Mouse (Mus musculus) neural tube, embryonic 13.5 days (tissue): ENCODE measurements at regions not wholly inside any gene's neighbourhood (a gene's known extent, or its start where the extent isn't known, plus 50 kb on each side); places are given as distances from the start of the nearest gene placed in this dataset.
A peak's percentile ranks its signal among the peaks of the same experiment; 100 is the strongest.

Source experiments
- ATAC-seq: fragments of 200-750 bp; cut with Nextera tagmentation; 2 replicates; pipeline ENCODE4 v1.8.0; 2017; ENCODE audit warnings: low read depth, mild to moderate bottlenecking, moderate TSS enrichment, moderate library complexity
- H3K27ac ChIP-seq: fragments of 300-500 bp; sonication (generic); replicated peaks from 2 replicates; pipeline ENCODE4 v1.5.1; 2015; ENCODE audit warnings: moderate library complexity, mild to moderate bottlenecking, inconsistent platforms
- H3K27me3 ChIP-seq: fragments of 300-500 bp; sonication (generic); 2 replicates; pipeline ENCODE4 v1.6.1; 2015; ENCODE audit warnings: mild to moderate bottlenecking, inconsistent platforms
- H3K36me3 ChIP-seq: fragments of 300-500 bp; sonication (generic); 2 replicates; pipeline ENCODE4 v1.6.1; 2015; ENCODE audit warnings: mild to moderate bottlenecking, inconsistent platforms
- H3K4me1 ChIP-seq: fragments of 300-500 bp; sonication (generic); replicated peaks from 2 replicates; pipeline ENCODE4 v1.6.1; 2015; ENCODE audit warnings: inconsistent platforms
- H3K4me2 ChIP-seq: fragments of 300-500 bp; sonication (generic); 2 replicates; pipeline ENCODE4 v1.6.1; 2015; ENCODE audit warnings: inconsistent platforms, mild to moderate bottlenecking, moderate library complexity
- H3K4me3 ChIP-seq: fragments of 300-500 bp; sonication (generic); 2 replicates; pipeline ENCODE4 v1.5.1; 2015; ENCODE audit warnings: mild to moderate bottlenecking, inconsistent platforms
- H3K9ac ChIP-seq: fragments of 300-500 bp; sonication (generic); 2 replicates; pipeline ENCODE4 v1.6.1; 2015; ENCODE audit warnings: moderate library complexity, mild to moderate bottlenecking, inconsistent platforms
- H3K9me3 ChIP-seq: fragments of 300-500 bp; sonication (generic); 2 replicates; pipeline ENCODE4 v1.6.1; 2016; ENCODE audit warnings: inconsistent platforms
- WGBS: fragments of 180-500 bp; shearing (Covaris S2); methylation state at CpG from one replicate; pipeline ENCODE4 v1.1.7; 2015; 5-methylcytosine and 5-hydroxymethylcytosine counted together

DNA sequence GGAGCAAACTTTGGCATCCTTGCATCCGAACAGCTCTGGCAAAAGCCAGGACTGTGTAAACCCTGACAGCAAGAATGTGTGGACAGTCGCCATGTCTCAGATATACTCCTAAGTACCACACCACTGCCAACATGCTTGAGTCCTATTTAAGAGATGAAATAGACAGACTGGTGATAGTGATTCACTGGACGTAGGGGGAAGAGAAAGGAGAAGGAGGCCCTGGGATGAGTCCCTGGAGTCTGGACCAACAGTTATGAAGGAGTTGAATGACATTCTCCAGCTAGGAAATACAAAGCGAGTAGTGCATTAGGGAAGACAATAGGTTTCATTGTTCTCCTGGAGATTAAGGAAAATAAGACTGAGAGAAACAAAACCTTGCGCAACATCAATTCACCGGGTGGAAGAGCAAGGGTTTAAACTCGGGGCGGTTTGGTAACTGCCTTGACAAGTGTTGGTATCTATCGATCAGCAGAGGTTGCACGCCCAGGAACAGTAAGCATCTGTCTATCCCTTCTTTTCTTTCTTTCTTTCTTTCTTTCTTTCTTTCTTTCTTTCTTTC, 54.3 kb upstream of the Nrbf2 start:
- H3K36me3 ChIP-seq: no peaks in the 10 kb centered on the region
- H3K27ac ChIP-seq: no peak overlapping the region
- WGBS: 71% methylated on average over 10 of the region's 10 CpGs
- H3K9ac ChIP-seq: no peak overlapping the region
- H3K27me3 ChIP-seq: no peaks in the 10 kb centered on the region; the same call in 1 of the 2 replicates
- H3K4me3 ChIP-seq: no peak overlapping the region
- ATAC-seq: no peak
- H3K4me1 ChIP-seq: no peaks in the 10 kb centered on the region
- peaks cover 3% of the 10 kb centered on the region; the same call in 1 of the 2 replicates for H3K9me3 ChIP-seq
- H3K4me2 ChIP-seq: no peak overlapping the region

DNA sequence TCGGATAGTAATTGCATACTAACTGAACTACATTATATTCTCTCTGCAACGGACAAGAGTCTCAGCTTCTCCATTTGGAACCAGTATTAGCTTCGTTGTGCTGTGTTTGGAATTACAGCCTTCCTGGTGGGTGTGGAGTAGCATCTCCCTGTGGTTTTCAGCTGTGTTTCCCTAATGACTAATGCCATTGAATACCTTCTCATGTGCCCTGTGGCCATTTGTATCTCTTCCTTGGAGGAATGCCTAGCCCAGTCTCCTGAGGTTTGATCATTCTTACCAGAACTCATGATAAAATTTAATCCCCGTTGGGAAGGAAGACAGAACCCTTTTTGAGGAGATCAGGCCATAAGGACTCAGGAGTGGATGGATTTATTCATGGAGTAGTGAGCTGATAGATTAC, 59.6 kb upstream of the Nrbf2 start:
- 82% methylated on average over 4 of the region's 4 CpGs for WGBS
- H3K4me2 ChIP-seq: no peak overlapping the region
- H3K36me3 ChIP-seq: no peaks in the 10 kb centered on the region
- no peak overlapping the region for H3K27ac ChIP-seq
- H3K4me1 ChIP-seq: no peaks in the 10 kb centered on the region
- ATAC-seq: no peak
- H3K9ac ChIP-seq: no peak overlapping the region
- H3K9me3 ChIP-seq: peaks cover 4% of the 10 kb centered on the region; the same call in 1 of the 2 replicates
- H3K4me3 ChIP-seq: no peak overlapping the region
- H3K27me3 ChIP-seq: no peaks in the 10 kb centered on the region

DNA sequence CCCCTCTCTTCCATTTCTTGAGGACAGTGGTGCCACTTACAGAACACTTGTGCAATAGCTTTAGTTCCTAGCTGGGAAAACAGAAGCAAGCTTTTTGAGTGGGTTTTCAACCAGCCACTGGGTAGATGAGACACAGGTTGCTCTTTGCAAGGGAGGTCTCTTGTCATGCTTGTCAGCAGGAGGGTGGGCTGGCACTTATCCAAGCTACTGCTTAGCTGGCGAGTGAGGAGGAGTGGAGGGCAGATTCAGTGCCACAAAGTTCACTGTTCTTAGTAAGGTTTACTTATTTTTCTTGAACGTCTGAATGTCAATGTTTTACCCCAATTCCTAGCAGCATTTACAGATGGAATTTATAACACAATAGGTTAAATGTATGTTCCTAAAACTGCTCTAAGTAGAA, 65.9 kb upstream of the Nrbf2 start:
- H3K27me3 ChIP-seq: no peaks in the 10 kb centered on the region

DNA sequence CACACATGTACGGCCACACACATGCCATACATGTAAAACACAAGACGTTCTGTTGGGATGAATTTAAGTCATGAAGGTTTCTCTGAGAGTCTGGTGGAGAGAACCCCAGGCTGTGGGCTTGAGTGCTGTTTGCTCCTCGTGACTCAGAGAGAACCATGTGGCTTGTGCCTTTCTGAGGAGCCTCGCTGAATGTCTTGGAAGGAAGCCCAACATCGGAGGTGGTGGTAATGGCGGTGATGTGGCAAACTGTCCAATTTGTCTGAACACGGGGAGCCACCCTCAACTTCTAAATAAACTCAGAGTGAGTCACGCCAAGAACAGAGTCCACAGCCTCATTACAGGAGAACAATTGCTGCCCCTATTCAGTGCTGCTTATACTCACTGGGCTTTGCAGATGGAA, 75.7 kb upstream of the Nrbf2 start:
- H3K4me3 ChIP-seq: no peak overlapping the region
- WGBS: 69% methylated on average over 8 of the region's 8 CpGs
- ATAC-seq: no peak

More for the DNA sequence above, 65.9 kb upstream of the Nrbf2 start:
- H3K9ac ChIP-seq: no peak overlapping the region
- no peaks in the 10 kb centered on the region for H3K9me3 ChIP-seq
- H3K4me2 ChIP-seq: no peak overlapping the region
- H3K4me1 ChIP-seq: no peaks in the 10 kb centered on the region
- no peak overlapping the region for H3K27ac ChIP-seq
- no peaks in the 10 kb centered on the region for H3K36me3 ChIP-seq
- no peak for ATAC-seq
- WGBS: 50% methylated on average over 2 of the region's 2 CpGs
- no peak overlapping the region for H3K4me3 ChIP-seq

GRCm38 (mm10) chr10:67361281-67361680, 76.2 kb upstream of the Nrbf2 start:
- no peak overlapping the region for H3K4me2 ChIP-seq
- WGBS: 91% methylated on average over 4 of the region's 4 CpGs
- no peaks in the 10 kb centered on the region for H3K27me3 ChIP-seq
- H3K4me1 ChIP-seq: no peaks in the 10 kb centered on the region
- H3K4me3 ChIP-seq: no peak overlapping the region
- H3K9ac ChIP-seq: no peak overlapping the region
- H3K27ac ChIP-seq: no peak overlapping the region
- H3K9me3 ChIP-seq: no peaks in the 10 kb centered on the region
- ATAC-seq: no peak
- H3K36me3 ChIP-seq: no peaks in the 10 kb centered on the region

More for the DNA sequence above, 75.7 kb upstream of the Nrbf2 start:
- Histone ChIP-seq H3K9ac (no peak overlapping the region), H3K4me1 (no peaks in the 10 kb centered on the region), H3K27me3 (no peaks in the 10 kb centered on the region), H3K9me3 (no peaks in the 10 kb centered on the region), H3K36me3 (no peaks in the 10 kb centered on the region), H3K27ac (no peak overlapping the region), H3K4me2 (no peak overlapping the region)

DNA sequence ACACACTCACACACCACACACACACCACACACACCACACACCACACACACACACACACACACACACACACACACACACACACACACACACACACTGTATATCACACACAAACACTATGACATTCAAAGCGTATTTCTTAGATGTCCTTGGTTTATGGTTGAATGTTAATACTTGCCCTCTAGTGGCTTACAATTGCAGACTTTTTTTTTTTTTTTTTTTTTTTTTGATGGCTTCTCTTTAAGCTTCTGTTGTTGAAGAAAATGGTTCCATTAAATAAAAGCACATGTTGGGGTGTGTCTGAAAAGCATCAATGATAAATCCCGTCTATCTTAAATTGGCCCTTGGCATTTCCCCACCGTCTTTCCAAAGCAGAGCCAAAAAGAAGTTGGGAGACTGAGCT, 79.5 kb upstream of the Nrbf2 start:
- no peaks in the 10 kb centered on the region for H3K27me3 ChIP-seq
- no peaks in the 10 kb centered on the region for H3K4me1 ChIP-seq
- H3K9ac ChIP-seq: no peak overlapping the region
- no peak overlapping the region for H3K27ac ChIP-seq
- no peak overlapping the region for H3K4me2 ChIP-seq
- WGBS: 88% methylated on average over 3 of the region's 3 CpGs
- H3K36me3 ChIP-seq: no peaks in the 10 kb centered on the region
- H3K4me3 ChIP-seq: no peak overlapping the region
- no peaks in the 10 kb centered on the region for H3K9me3 ChIP-seq
- no peak for ATAC-seq

DNA sequence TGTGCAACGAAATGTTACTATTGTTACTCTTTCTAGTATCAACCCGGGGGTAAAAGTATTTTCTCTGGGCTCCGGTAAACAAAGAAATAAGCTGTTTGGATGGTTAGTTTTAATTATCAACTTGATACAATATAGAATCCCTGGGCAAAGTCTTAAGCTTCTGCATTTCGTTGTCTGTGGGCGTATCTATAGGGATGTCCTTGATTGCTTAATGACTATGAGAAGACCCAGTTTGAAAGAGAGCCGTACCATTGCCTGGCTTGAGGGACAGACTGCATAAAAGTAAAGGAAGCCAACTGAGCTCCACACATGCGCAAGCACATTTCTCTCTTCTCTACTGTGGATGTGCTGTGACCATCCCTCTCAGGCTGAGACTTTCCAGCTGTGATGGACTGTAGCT, 80.1 kb upstream of the Nrbf2 start:
- Histone ChIP-seq H3K27me3 (no peaks in the 10 kb centered on the region), H3K4me1 (no peaks in the 10 kb centered on the region), H3K9ac (no peak overlapping the region), H3K4me3 (no peak overlapping the region), H3K4me2 (no peak overlapping the region), H3K27ac (no peak overlapping the region), H3K9me3 (no peaks in the 10 kb centered on the region), H3K36me3 (no peaks in the 10 kb centered on the region)
- ATAC-seq: no peak
- WGBS: 91% methylated on average over 7 of the region's 7 CpGs

- 27% methylated on average over 13 of the region's 13 CpGs for WGBS
- Histone ChIP-seq H3K4me2 (no peak overlapping the region), H3K36me3 (no peaks in the 10 kb centered on the region)
Observed at GRCm38 (mm10) chr10:67372569-67373161, 87.6 kb upstream of the Nrbf2 start.

DNA sequence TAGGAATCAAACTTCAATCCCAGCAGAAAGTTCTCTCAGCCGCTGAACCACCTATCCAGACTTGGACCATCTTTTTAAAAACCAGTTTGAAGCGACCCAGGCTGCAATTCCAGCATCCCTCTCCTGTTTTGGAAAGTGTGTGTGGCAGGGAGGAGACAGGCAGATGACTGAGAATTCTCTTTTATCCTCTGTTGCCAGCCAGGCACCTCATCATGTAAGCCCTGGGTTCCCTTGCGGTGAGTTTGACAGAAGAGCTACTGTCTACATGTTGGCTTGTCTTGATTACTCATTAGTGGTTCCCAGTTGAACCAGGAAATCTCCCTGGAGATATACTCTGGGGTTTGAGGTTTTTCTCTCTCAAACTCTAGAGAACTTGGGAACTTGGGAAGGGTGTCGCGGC, 91.5 kb upstream of the Nrbf2 start:
- H3K4me3 ChIP-seq: no peak overlapping the region
- no peak overlapping the region for H3K4me2 ChIP-seq
- H3K9me3 ChIP-seq: no peaks in the 10 kb centered on the region
- H3K9ac ChIP-seq: no peak overlapping the region
- no peak overlapping the region for H3K27ac ChIP-seq
- no peak for ATAC-seq
- H3K4me1 ChIP-seq: peaks cover 17% of the 10 kb centered on the region; the same call in 1 of the 2 replicates
- H3K36me3 ChIP-seq: no peaks in the 10 kb centered on the region
- WGBS: 90% methylated on average over 5 of the region's 5 CpGs
- H3K27me3 ChIP-seq: no peaks in the 10 kb centered on the region

More at GRCm38 (mm10) chr10:67372569-67373161, 87.6 kb upstream of the Nrbf2 start:
- no peak for ATAC-seq
- Histone ChIP-seq H3K9me3 (no peaks in the 10 kb centered on the region), H3K4me3 (no peak overlapping the region), H3K27me3 (no peaks in the 10 kb centered on the region), H3K27ac (no peak overlapping the region), H3K4me1 (peaks cover 11% of the 10 kb centered on the region; the same call in 1 of the 2 replicates), H3K9ac (no peak overlapping the region)

- Histone ChIP-seq H3K4me2 (0 out of 2 replicates have a peak overlapping the region, but pooled peaks have one; percentile 5), H3K27ac (no peak overlapping the region), H3K36me3 (no peaks in the 10 kb centered on the region), H3K4me3 (no peak overlapping the region), H3K4me1 (peaks cover 13% of the 10 kb centered on the region; the same call in 1 of the 2 replicates), H3K9ac (no peak overlapping the region), H3K27me3 (no peaks in the 10 kb centered on the region), H3K9me3 (no peaks in the 10 kb centered on the region)
- ATAC-seq: no peak
- WGBS: 58% methylated on average over 17 of the region's 17 CpGs
Observed at GRCm38 (mm10) chr10:67377643-67378223, 92.6 kb upstream of the Nrbf2 start.

DNA sequence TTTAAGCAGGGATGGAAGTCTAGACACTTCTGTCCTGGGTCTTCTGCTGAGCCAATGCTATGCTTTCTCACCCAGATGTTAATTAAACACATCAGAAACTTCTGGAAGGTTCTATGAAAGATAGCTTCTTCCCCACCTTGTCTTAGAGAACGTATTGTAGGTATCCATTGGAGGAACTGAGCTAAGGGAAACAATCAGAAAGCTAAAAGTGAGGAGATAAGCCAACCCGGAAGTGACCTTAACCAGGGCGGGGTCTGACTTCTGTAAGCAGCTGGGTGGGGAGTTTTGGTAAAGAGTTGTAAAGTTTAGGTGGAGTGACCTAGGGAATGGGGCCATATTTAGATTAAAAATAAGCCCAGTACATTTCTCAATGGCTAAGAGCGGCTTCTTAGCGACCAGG, 95.1 kb upstream of the Nrbf2 start:
- Histone ChIP-seq H3K27me3 (no peaks in the 10 kb centered on the region), H3K4me1 (peaks cover 8% of the 10 kb centered on the region; the same call in 1 of the 2 replicates), H3K4me2 (no peak overlapping the region), H3K9me3 (no peaks in the 10 kb centered on the region), H3K4me3 (no peak overlapping the region), H3K27ac (no peak overlapping the region), H3K36me3 (no peaks in the 10 kb centered on the region), H3K9ac (no peak overlapping the region)
- ATAC-seq: no peak
- 93% methylated on average over 5 of the region's 5 CpGs for WGBS

DNA sequence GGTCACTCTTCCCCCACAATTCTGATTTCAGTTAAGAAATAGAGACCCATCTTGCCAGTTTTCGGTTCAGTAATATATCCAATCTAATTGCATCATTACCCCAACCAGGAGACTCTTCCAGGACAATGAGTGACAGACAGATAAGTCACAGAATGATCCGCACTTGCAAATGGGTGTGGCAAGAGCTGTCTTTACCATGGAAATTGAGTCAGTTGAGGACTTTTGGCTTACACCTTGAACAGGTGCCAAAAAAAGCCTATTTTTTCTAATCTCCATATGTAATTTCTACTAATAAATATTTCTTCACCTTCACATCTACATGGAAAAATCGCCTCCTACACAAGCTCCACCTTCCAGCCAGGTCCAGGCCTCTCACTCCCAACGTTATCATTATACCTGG, 98.2 kb upstream of the Nrbf2 start:
- Histone ChIP-seq H3K27ac (no peak overlapping the region), H3K4me1 (no peaks in the 10 kb centered on the region), H3K4me3 (no peak overlapping the region), H3K9me3 (no peaks in the 10 kb centered on the region), H3K36me3 (no peaks in the 10 kb centered on the region), H3K27me3 (no peaks in the 10 kb centered on the region), H3K4me2 (no peak overlapping the region), H3K9ac (no peak overlapping the region)
- 88% methylated on average over 4 of the region's 4 CpGs for WGBS
- ATAC-seq: no peak
